Mouse (Mus musculus) heart, postnatal 10 days (tissue): ENCODE results near the gene Esyt2. TPM values are rescaled to one million over a fixed set of nuclear protein-coding genes. Genes with fewer than 3 reads are reported as not detected.

Source experiments
- DNase-seq, 2 experiments: peaks; one replicate each; pipeline ENCODE4 v3.0.0; 2021
- intact Hi-C: fragments of 180-260 bp; cut with DNase I; formaldehyde crosslinking; loops from one replicate; pipeline ENCODE4 v1.15.1; 2025
- total RNA-seq, 2 experiments: library from RNA; stranded (reverse); gene quantifications; 2 replicates each; pipeline ENCODE4 v1.2.3; 2021

Esyt2 gene
- total RNA-seq, 2 experiments from 2014 or later = 38.7 to 42.9 TPM

DNA sequence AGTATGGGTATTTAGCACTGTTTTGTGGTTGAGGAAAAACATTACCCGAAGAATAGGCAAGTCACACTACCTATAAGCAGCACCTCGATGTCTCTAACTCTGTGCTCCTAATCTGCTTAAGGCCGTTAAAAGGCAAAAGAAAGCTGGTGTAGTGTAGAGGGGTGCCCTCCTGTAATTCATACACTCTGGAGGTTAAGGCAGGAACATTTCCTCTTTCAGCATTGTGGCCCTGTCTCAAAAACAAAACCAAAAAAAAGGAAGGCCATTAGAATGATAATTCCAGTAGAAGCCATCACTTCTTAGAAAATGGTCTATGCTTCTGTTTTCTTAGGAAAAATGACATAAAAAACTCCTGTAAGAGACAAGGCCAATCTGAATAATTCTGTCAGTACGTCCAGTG is 70.0 kb downstream of the Esyt2 start:
- no peak for DNase-seq
- intact Hi-C loops = no loop called here

DNA sequence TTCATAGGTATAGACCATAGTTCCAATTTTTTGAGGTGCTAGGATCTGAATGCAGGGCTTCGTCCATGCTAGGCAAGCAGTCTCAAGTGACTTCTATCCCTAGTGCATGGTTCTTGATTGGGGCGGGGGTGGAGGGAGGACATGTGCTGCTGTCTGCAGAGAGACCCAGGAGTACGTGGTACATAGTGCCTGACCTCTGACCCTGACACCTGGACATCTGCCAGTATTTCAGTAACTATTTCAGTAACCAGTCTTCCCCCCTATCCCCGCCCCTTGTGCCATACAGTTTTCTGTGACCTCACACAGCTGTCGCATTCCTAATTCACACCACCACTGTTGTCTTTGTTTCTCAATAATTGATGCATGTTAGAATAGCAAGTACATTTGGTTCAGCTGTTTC is 71.4 kb downstream of the Esyt2 start:
- intact Hi-C loops = no loop called here
- DNase-seq = no peak

DNA sequence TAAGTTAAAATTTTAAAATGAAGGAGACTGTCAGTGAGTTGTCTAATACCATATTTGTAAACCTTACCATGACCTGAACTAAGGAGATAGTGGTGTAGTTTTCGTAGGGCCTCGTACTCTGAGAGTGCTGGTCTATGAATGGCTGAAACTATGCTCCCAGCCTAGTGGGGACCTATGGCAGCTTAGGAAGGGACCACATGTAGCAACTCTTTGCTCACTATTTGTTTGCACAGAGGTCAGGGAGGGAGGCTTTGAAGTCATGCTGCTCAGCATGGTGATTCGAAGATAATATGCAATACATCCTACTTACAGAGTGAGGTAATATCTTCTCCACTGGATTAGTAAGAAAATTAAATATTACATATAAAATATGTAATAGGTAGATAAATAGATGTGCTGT is 73.7 kb downstream of the Esyt2 start:
- intact Hi-C loops = no loop called here
- no peak for DNase-seq

DNA sequence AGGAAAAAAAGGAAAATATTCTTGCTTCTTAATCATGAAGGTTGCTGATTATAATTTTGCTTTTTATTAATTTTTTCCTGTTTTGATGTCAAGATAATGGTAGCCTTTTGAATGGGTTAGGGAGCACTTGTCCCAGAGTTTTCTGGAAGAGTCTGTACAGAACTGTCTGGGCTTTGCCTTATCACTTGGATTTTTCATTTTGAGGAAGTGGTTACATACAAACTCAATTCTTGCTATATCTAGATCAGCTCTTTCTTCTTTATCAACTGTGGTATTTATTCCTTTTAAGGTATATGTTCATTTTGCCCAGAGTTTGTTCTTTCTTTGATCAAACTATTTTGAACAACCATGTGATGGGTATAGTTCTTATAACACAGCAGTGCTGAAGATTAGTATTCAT is 81.1 kb downstream of the Esyt2 start:
- no peak for DNase-seq
- intact Hi-C loops = no loop called here

DNA sequence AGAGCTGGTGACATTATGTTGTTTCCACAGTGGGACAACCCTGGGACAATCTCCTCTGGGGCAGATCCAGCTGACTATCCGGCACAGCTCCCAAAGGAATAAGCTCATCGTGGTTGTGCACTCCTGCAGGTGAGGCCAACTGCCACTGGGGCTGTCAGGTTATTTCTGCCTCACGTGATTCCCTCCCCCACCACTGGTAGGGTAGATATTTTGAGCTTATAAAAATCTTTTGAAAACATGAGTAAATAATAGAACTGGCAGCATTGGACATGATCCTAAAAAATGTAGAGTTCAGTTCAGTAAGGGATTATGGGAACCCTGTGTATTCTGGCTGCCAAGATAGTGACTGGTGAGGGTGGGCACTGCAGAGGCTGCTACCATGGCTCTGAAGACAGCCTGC is 85.9 kb downstream of the Esyt2 start:
- no peak for DNase-seq
- intact Hi-C loops = no loop called here

DNA sequence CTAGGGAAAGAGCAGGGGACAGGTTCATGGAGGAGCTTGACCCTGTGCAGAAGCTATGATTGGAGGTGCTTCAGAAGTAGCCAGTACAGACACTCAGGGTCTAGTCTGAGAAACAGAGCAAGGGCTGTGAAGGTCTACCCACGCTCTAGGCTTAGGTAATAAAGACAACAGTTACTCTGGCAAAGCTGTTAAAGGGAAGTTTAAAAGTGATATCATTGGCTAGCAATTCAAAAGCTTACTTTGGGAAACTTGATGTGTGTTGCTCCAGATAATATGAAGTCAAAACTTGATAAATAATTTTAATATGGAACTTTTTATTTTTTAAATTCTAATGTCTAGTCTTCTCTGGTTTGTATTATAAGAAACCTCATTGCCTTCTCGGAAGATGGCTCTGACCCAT is 86.3 kb downstream of the Esyt2 start:
- intact Hi-C loops = no loop called here
- DNase-seq = no peak

DNA sequence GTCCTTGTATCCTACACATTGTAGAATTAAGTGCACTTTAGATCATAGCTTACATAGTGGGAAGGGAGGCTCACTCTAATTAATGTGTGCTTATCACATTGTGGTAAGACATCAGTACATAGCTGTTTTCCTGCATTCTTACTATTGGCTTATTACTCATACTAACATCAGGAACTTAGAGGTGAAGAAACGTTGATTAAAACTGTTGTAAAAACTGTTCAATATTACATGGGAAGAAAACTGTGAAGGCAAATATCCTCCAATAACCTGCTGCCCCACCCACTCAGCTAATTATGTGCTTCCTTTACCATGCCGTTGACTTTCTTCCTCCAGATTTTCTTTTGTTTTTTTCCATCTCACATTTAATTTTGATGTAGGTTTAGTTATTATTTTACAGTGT is 87.9 kb downstream of the Esyt2 start:
- no peak for DNase-seq
- intact Hi-C loops = no loop called here

DNA sequence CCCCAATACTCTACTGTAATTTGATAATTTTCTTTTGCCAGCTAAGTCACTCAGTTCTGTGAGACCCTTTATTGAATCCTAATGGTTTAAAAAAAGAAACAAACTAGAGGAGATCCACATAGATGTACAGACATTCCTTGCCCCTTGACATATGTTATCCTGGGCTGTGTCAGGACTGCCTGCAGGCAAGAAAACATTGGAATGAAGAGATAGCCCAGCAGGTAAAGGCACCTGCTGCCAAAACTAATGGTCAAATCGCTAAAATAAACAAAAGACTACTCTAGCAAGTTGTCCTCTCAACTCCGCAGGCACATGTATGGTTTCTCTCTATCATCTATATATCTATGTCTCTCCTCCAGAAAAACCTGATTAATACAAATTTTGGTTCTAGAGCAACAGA is 102.1 kb downstream of the Esyt2 start:
- intact Hi-C loops = no loop called here

DNA sequence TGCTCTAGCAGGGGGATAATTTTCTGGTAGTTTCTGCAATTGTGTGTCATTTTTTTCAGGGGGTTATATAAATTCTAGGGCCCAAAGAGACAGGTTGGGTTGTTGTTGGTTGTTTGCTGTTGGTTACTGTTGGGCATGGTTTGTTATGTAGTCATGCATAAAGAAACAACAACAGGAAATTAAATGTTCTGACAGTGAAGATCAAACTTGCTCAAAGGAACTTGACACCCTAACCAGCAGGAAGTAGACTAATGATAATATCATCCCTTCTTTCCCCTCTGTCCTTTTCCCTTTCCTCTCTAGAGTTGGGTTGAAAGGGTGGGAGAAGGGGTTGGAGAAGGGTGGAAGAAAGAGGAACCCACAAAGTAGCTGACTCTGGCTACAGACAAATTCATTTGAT is 103.0 kb downstream of the Esyt2 start:
- no peak for DNase-seq
- intact Hi-C loops = no loop called here

More for the DNA sequence above, 102.1 kb downstream of the Esyt2 start:
- no peak for DNase-seq

DNA sequence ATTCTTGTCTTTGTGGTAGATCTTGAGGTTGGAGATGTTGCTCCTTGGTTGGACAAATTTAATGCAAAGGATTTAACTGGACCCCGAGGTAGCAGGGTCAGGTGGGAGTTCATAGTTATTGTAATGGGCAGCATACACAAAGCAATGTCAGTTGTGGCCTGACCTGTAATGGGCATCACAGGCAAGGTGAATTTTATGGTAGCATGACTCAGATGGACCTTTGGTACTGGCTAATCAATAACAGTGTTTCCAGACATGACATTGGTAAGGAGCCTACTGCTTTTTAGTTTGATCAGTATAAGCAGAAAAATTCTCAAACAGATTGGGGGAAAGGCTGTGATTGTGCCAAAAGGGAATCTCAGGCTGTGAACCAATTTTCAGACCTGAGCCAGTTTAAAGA is 105.8 kb downstream of the Esyt2 start:
- DNase-seq = no peak
- intact Hi-C loops = no loop called here

DNA sequence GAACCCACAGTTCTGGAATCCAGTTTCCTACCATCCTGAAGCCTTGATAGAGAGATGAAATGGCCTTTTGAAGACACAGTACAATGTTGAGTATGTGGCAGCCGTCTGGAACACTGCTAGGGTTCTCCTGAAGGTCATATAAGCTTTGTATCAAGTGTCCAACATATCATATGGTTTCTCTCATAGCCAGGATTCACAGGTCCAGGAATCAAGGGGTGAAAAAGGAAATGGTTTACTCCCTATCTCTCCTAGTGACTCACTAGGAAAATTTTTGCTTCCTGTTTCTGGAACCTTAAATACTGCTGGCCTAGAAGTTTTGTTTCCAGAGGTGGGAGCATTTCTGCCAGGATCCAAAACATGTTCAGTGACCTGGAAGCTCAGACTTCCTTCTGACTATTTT is 108.9 kb downstream of the Esyt2 start:
- DNase-seq = no peak
- intact Hi-C loops = no loop called here

DNA sequence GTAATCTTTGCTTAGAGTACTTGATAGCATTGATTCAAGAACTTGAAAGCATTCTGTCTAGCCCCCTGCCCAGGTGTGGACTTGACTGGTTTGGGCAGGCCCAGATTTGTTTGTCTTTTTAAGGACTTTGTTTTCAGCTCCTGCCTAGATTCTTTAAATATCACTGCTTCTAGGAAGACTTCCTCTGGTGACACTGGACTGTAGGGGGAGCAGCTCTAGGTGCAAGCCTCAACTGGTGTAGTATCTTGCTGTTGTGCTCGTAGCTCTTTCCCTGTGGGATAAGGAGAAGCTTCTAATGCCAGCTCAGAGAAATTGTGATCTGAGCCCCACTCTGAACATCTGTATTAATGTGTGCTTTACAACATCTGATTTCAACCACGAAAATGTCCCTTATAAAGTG is 113.3 kb downstream of the Esyt2 start:
- DNase-seq = no peak
- intact Hi-C loops = no loop called here

DNA sequence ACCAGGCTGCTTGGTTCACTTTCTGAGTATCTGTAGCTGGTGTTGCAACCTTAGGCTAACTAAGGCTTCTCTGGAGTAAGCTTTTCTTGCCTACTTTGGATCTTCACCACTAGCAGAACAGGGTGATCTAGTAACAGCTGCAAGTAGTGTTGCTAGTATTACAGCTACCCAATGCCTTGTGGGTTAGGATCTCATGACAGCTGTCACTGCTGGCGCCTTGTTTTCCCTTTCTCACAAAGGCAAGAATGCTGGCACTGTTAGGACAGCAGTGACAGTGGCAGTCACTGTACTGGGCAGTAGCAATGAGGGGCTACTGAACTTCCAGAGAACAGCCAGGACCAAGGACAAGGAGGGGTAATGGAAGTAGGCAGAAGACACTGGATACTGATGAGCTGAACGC is 114.3 kb downstream of the Esyt2 start:
- no peak for DNase-seq
- intact Hi-C loops = no loop called here

DNA sequence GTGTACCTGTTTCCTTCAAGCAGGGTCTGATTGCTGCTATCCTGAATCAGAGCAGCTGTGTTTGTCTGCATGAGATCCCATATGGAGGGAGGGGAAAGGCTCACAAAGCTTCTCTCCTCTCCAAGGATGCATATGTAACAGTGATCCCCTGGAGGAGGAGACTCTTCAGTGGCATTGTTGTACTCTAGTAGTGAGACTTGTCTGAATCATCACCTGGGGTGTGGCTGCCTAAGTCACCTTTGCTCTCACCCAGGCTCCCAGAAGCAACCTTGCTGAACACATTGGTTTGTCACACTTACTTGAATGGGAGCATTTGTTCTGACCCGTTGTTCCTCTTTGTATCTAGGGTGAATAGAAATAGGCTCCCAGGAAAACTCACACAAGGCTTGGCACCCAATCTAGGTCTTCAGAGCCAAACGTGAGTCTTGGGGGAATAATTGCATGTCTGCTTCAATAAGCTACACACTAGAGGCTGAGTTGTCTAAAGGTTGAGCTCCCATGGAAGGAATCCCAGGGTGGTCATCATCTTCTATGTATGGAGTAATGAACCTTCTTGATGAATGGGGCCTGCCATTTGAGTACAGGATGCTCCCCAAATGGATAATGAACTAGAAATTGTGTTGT is 115.2 kb downstream of the Esyt2 start:
- intact Hi-C loops = no loop called here
- no peak for DNase-seq

DNA sequence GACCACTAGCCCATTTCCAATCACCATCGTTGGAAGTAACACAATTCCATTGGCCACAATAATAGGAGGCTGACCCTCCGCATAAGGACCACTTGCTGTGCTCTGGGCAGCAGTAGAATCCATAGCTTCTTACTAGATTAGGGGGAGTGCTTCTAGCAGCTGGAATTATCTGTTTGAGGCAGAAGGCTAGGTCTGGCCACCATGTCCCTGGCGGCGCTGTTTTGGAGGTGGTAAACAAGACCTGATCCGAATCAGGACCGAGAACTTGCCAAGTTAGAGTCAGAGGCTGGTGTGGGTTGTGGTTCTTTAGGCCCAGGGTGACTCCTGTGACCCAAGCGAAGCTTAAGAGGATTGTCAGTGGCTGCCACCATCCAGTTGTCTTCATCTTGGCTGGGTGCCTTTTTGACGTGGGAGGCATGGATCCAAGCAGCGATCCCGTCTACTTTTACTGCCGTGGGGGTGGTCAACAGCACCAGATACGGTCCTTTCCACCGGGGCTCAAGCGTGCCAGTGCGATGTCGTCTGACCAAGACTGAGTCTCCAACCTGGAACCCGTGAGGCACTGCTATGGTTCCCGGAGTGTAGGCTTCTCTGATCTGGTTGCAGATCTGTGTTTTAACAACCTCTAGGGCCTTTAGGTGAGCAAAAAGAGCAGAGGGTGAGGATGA is 123.2 kb downstream of the Esyt2 start:
- intact Hi-C loops = loop anchor here (2.0 to 10.0 kb wide), 3 partner anchors 123 to 359 kb away; partner anchors contain the start of genes Esyt2, Wdr60 and Zfp386

DNA sequence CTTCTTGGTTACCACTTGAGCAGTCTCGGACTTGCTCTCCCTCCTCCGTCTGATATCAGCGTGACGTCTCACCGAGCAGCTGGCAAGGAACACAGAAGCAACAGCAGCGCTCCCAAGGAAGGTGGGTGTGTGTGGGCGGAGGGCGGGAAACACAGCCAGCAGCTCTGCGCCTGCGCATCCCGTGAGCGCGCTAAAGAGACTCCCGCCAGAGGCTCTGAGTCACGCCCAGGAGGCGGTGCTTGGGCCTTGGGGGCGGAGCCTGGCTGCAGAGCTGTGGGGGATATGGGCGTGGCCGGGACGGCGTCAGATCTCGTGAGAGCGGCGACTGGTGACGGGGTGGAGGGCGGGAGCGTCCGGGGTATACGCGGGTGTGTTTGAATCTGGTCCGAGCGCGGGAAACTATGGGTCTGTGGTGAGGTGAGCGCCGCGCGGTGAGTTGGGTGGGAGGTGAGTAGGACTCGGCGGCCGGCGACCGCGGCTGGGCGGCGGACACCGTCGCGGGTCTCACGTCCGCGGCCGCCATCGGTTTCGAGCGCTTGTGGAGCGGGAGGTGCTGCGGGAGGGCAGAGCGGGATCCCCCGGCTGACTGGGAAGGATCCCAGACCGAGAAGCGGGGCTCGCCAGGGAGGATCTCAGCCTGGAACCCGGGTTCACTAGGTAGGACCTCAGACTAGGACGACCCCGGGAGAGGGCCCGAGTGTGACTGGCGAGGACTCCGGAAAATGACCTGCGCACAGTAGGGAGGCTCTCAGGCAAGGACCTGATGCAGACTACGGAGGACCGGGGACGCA is 124.2 kb downstream of the Esyt2 start, which contains the start of gene Ncapg2:
Ncapg2 (plus strand) TSS at position 358 of the 791 bp plus-strand sequence.
- intact Hi-C loops = loop anchor here (2.0 to 10.0 kb wide), 2 partner anchors 124 to 360 kb away; partner anchors contain the start of genes Esyt2 and Zfp386
- DNase-seq = peak; percentile 99

More for the DNA sequence above, 123.2 kb downstream of the Esyt2 start:
- peak; percentile 3 to 8 for DNase-seq

DNA sequence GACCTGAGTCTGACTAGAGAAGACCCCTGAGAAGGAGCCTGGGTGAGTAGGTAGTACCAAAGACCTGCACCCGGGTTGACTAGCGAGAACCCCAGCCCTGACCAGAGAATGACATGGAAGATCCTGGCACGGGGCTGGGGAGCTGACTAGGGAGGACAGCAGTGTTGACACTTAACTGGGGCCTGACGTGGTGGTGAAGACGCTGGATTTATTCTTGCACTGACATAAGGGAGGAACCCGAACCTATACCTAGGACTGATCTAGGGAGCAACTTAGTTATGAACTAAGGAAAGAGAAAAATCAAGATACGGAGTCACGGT is 124.8 kb downstream of the Esyt2 start:
- no peak for DNase-seq
- intact Hi-C loops = loop anchor here (2.0 to 10.0 kb wide), 2 partner anchors 125 to 361 kb away; partner anchors contain the start of genes Esyt2 and Zfp386

DNA sequence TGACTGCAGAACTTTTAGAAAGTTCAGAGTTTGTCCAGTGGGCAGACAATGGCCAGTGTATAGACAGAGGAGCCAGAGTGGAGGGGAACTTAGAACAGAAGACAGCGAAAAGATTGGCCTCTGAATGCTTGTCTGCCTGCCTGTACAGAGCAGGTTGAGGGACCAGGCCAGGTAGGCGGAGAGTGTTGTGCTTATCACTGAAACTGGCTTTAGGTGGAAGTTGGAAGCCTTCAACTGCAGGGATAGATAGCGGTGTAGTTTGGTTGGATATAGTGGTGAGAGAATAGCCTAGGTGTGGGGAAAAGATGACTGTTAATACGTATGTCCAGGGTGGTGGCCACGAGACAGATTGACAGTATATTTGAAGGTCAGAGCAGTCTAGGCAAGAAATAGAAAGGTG is 126.9 kb downstream of the Esyt2 start:
- DNase-seq = no peak
- intact Hi-C loops = loop anchor here (10.0 kb wide), 1 partner anchor 363 kb away; the partner anchor contains the start of gene Zfp386

DNA sequence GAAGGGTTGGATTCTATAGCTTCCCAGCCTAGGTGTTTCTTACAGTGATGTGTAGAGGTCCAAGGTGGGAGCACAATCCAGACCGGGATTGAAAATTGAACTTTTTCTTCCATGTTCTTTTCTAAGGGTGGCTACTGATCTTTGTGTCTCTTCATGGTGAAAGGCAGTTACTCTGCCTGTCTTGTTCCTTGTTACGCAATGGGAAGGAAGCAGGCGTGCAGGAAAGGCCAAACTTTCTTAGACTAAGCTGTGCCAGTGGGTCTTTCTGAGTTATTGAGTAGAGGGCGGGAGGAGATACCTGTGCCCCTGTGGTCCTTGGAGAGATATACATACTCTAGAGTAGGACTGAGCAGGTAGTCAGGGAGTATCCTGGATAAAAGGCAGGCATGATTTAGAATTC is 133.9 kb downstream of the Esyt2 start:
- no peak for DNase-seq
- intact Hi-C loops = no loop called here

DNA sequence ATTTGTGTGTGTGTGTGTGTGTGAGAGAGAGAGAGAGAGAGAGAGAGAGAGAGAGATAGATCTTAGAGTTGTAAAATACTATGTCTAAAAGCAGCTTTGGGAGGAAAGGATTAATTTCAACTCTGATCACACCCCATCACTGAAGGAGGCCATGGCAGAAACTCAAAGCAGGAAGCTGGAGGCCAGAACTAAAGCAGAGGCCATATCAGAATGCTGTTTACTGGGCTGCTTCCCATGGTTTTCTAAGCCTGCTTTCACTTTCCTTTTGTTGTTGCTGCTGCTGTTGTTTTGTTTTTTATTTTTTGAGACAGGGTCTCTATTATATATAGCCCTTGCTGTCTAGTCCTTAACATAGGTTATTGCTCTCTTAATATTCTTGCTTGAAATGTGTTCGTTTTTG is 135.5 kb downstream of the Esyt2 start:
- intact Hi-C loops = no loop called here

DNA sequence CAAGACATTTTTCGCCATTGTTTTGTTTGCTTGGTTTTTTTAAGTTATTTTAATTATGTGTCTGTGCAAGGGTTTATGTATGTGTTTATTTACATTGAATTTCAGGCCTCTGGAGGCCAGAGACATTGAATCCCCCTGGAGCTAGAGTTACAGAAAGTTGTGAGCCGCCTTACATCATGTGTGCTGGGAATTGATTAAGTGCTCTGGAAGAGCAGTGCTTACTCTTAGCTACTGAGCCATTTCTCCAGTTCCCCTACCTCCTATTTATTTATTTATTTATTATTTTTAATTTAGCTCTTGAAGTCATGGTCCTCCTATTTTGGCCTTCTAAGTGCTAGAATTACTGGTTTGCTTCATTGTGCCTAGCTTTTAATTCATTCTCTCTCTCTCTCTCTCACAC is 140.7 kb downstream of the Esyt2 start:
- intact Hi-C loops = no loop called here
- DNase-seq = no peak

More for the DNA sequence above, 135.5 kb downstream of the Esyt2 start:
- no peak for DNase-seq

DNA sequence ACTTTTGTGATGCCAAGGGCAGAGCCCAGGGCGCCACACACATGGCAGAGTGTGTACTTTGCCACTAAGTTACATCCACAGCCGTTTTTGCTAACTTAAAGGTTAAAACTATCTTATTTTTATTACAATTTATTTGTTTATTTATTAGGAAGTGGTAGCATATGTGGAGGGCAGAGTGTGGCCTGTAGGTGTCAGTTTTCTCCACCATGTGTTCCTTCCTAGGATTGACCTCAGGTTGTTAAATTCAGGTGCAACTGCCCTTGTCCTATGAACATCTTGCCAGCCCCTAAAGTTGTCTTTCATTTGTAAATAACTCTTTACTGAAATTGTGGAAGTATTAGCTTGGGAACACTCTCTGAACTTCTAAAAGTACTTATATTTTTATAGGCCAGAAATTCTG is 144.4 kb downstream of the Esyt2 start:
- intact Hi-C loops = loop anchor here (5.0 kb wide), 1 partner anchor 197 kb away; no protein-coding TSS in a partner anchor
- DNase-seq = no peak
